Mouse (Mus musculus) heart, postnatal 10 days (tissue): ENCODE results near the gene Bhlhe40. TPM values are rescaled to one million over a fixed set of nuclear protein-coding genes. Genes with fewer than 3 reads are reported as not detected.

Experiments
- DNase-seq, 2 experiments: peaks; one replicate each; pipeline ENCODE4 v3.0.0; 2021
- intact Hi-C: fragments of 180-260 bp; cut with DNase I; formaldehyde crosslinking; loops from one replicate; pipeline ENCODE4 v1.15.1; 2025
- total RNA-seq, 2 experiments: library from RNA; stranded (reverse); gene quantifications; 2 replicates each; pipeline ENCODE4 v1.2.3; 2021

The Bhlhe40 gene
- 10 to 100 TPM; 40.0 to 40.8 TPM for total RNA-seq

DNA sequence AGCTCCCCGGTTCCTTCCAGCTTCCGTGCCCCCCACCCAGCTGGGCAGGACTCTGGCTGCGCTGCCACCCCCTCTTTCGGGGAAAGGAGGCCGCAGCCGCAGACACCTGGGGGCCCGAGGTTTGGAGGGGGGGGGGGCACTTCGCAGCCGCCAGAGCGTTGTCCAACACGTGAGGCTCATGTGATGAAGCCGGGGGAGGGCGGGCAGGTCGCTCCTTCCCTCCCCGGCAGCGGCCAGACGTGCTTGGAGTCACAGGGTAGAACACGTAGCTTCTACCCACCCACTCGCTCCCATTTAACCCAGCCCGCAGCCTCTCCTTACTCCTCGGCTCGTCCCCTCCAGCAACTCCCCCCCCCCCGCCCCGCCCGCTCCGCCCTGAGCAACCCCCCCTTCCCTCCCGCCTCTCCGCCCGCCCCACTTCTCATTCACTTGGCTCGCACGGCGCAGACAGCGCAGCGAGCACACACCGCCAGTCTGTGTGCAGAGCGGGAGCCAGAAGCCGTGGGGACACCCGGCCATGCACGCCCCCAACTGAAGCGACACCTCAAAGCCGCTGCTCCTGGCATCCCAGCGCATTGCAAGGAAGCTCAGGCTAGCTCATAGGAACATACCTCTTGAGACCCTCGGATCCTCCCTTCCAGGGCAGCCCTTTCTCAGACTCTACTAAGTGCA, at the start of gene Bhlhe40:
Gene Bhlhe40 (plus strand): TSS at position 424 of the 672 bp plus-strand sequence.
- intact Hi-C loops, result loop anchor here (2.0 kb wide), 2 partner anchors 48 to 90 kb away; no protein-coding TSS in a partner anchor
- DNase-seq, result peak; percentile 92 to 94

DNA sequence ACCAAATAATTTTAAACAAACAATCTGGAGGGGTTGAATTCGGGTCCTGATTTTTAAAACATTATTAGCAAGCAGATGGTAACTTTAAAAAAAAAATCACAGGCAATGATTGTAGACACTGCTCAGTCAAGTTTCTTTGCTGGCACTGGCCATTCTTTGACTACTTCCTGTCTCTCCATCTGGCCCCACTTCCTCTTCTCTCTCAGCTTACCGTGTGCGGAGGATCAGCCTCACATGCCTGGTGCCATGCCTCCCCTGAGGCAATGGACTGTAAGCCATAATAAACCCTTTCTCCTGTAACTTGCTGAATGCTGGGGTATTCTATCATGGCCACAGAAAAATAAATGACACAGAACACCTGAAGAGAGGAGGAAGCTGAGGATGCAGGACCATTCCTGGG, 48.8 kb upstream of the Bhlhe40 start:
- DNase-seq, result no peak
- intact Hi-C loops, result no loop called here

GRCm38 (mm10) chr6:108618025-108618424, 42.4 kb upstream of the Bhlhe40 start:
- no peak for DNase-seq
- intact Hi-C loops, result no loop called here

DNA sequence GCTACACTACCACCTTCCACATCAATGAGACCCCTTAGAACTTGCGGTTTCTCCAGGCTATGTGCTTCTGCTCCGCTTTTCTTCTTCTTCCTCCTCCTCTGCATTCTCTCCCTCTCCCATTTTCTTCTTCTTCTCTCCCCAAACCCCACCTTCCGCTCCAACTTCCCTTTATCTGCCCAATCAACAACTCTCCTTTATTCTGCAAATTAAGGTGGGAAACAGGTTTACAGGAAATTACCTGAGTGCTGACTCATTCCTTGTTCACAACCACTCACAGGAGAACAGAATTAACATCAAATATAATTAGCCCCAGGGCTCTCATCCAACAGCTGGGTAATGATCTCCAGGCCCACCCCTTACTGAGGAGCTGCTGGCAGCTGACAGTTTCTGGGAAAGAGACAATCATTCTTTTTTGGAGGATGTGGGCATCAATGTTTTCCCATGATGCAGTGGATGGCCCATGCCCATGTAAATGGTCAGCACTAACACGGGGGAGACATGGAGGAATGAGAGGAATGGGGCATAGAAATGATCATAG, 37.3 kb upstream of the Bhlhe40 start:
- DNase-seq, result no peak
- intact Hi-C loops, result no loop called here

DNA sequence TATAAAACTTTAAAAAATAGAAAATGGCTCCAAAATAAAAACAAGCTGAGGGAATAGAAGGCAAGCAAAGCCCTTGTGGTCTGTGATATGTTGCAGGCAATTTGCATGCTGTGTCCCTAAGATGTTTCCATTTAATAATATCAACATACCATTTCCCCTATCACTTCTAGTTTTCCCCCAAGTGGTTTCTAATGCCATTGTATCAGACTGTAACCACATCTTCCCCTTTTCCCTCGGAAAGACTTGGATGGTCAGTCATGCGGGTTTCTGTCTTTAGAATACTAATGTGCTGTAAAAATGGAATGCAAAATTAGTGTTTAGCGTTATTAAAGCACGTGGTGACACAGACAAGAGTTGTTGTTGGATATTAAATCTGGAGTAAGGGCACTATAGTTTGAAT, 35.5 kb upstream of the Bhlhe40 start:
- intact Hi-C loops, result no loop called here
- DNase-seq, result no peak

DNA sequence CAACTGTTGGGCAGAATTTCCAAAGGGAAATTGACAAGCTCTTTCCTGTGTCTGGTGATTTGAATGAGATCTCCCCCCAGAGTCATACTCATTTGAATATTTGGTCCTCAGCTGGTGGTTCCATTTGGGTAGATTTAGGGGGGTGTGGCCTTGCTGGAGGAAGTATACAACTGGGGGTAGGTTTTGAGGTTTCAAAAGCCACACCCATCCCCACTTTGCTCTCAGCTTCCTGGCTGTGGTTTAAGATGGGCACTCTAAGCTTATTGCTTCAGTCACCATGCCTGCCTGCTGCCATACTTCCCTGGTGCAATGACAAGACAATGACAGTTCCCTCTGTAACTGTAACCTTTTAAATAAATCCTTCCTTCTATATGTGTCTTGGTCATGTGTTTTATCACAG, 29.7 kb upstream of the Bhlhe40 start:
- DNase-seq, result no peak
- intact Hi-C loops, result no loop called here

GRCm38 (mm10) chr6:108638157-108638833, 22.1 kb upstream of the Bhlhe40 start:
- no peak for DNase-seq
- intact Hi-C loops, result loop anchor here (5.0 kb wide), 1 partner anchor 46 kb away; no protein-coding TSS in a partner anchor

DNA sequence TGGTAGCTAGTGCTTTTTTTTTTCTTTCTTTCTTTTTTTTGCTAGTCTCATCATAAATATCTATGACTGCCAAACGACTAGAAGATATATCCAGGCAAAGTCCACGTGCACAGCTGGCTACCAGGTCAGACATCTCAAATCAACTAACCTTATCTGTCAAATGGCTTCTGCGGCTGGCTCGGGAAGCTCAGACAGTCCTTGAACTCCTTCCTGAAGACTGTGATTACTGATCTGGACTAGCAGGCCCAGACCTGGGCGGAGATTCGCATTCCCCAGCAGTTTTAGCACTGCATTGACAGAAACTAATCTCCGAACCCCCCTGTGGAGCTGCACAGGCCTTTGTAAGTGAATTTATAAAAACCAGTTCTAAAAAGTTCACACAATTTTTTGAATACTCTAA, 18.4 kb upstream of the Bhlhe40 start:
- no peak for DNase-seq
- intact Hi-C loops, result no loop called here

DNA sequence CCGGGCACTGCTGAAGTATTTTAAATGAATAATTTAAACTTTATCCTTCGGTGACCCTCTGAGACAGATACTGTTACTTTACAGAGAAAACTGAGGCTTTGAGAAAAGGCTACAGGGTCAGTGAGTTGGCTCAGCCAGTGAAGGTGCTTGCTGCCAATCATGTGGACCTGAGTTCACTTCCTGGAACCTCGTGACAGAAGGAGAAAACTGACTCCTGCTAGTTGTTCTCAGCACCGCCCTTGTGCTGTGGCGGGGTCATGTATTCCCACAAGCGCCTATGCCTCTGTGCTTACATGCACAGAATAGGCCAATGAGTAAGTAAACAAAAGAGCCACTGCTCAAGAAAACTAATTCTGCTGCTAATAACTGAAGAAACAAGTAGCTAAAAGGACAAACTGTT, 17.4 kb upstream of the Bhlhe40 start:
- intact Hi-C loops, result no loop called here

DNA sequence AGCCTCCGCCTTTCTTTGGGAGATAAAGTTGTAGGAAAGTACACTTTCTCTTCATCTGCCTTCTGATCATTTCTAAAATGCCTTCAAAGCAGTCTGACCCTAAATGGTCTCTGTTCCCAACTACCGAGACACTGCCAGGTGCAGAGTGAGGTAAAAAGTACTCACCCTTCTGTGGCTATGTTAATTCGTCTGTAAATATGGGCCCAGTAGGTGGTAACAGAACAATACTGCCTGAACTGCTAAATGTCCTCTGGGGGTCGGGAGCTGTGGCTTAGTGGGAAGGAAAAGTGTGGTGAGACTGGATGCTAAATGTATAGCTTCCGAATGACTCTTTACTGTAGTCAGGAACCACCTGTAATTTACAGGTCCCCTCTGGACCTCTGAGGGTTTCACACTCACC, 16.1 kb upstream of the Bhlhe40 start:
- intact Hi-C loops, result no loop called here

More for the DNA sequence above, 17.4 kb upstream of the Bhlhe40 start:
- DNase-seq, result no peak

GRCm38 (mm10) chr6:108647094-108647493, 13.3 kb upstream of the Bhlhe40 start:
- intact Hi-C loops, result no loop called here
- no peak for DNase-seq

More for the DNA sequence above, 16.1 kb upstream of the Bhlhe40 start:
- DNase-seq, result no peak

GRCm38 (mm10) chr6:108648072-108648471, 12.4 kb upstream of the Bhlhe40 start:
- intact Hi-C loops, result no loop called here
- DNase-seq, result no peak

DNA sequence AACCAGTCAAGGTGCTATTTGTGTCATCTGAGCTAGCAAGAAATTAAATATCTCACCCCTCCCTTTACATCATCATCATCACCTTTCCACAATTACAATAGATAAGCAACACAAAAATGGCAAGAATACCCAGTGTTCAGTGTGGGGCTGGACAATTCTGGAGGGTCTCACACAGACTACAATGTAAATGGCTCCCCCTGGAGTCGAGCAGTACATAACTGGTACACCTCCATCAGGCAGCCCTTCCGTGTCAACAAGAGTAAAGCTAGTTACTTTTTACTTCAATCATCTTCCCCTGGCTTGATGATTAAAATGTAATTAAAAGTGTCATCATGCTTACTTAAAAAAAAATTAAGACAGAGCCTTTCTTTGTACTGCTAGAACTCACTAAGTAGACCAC, 4.6 kb upstream of the Bhlhe40 start:
- intact Hi-C loops, result loop anchor here (2.0 to 5.0 kb wide), 3 partner anchors 47 to 899 kb away; no protein-coding TSS in a partner anchor
- peak in 1 of 2 experiments; percentile 9 for DNase-seq

DNA sequence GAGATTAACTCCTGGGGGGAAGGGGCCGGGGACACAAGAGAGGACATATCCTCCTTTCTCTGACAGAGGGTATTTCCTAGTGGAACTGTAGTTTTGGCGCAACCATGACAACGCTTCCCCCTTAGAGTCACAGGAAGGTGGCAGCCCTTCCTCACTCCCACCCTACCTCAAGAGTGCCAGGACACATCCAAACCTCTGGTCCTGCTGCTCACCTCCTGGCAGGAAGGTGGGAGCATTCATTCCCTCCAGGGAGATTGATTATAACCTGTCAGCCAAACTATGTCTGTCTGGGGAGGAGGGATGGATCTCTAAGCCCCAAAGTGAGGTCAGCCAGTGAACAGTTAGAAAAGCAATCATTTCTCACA, 2.4 kb upstream of the Bhlhe40 start:
- intact Hi-C loops, result loop anchor here (2.0 to 5.0 kb wide), 3 partner anchors 126 to 901 kb away; no protein-coding TSS in a partner anchor
- DNase-seq, result peak; percentile 52 to 53

- peak; percentile 77 to 81 for DNase-seq
- intact Hi-C loops, result loop anchor here (2.0 to 5.0 kb wide), 3 partner anchors 126 to 901 kb away; no protein-coding TSS in a partner anchor
These were observed 1.8 kb upstream of the Bhlhe40 start for GRCm38 (mm10) chr6:108658416-108659201.

DNA sequence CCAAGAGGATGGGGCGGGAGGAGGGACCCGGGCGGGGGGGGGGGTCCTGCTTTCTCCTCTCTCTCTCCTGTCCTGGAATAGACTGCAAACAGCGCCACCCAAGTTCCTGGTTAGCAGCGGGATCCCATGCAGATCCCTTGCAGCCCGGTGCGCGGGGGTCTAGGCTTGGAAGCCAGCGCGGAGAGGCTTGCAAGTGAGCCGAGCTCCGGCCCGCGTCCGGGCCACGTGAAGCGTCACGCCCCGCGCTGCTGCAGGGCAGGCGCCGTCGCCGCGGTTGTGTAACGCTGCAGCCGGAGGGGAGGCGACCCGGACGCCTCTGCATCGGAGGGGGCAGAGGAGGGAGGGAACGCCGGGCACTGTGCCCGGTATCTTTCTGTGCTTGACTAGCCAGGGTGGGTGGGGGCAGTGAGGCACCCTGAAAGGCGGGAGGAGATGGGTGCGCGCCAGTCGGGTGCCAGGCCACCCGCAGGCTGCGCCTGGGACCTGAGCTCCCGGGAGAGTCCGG, 1.2 kb upstream of the Bhlhe40 start:
- DNase-seq, result peak; percentile 96
- intact Hi-C loops, result loop anchor here (2.0 to 5.0 kb wide), 3 partner anchors 127 to 902 kb away; no protein-coding TSS in a partner anchor

- intact Hi-C loops, result loop anchor here (2.0 to 5.0 kb wide), 5 partner anchors 49 to 902 kb away; no protein-coding TSS in a partner anchor
These were observed 663 bp upstream of the Bhlhe40 start for GRCm38 (mm10) chr6:108659726-108660205.

GRCm38 (mm10) chr6:108660878-108661389, 505 bp downstream of the Bhlhe40 start:
- DNase-seq, result no peak
- intact Hi-C loops, result loop anchor here (1.0 to 2.0 kb wide), 3 partner anchors 48 to 234 kb away; no protein-coding TSS in a partner anchor

More at GRCm38 (mm10) chr6:108659726-108660205, 663 bp upstream of the Bhlhe40 start:
- DNase-seq, result peak; percentile 92 to 94

GRCm38 (mm10) chr6:108661412-108661811, 983 bp downstream of the Bhlhe40 start:
- intact Hi-C loops, result loop anchor here (1.0 to 2.0 kb wide), 3 partner anchors 47 to 234 kb away; no protein-coding TSS in a partner anchor
- DNase-seq, result peak; percentile 95 to 97

- intact Hi-C loops, result loop anchor here (1.0 to 2.0 kb wide), 3 partner anchors 47 to 235 kb away; no protein-coding TSS in a partner anchor
- peak in 1 of 2 experiments; percentile 12 for DNase-seq
These were observed 1.5 kb downstream of the Bhlhe40 start for GRCm38 (mm10) chr6:108661890-108662289.
